Mouse (Mus musculus): ENCODE measurements at regions not wholly inside any gene's neighbourhood (a gene's known extent, or its start where the extent isn't known, plus 50 kb on each side); places are given as distances from the start of the nearest gene placed in this dataset.

DNA sequence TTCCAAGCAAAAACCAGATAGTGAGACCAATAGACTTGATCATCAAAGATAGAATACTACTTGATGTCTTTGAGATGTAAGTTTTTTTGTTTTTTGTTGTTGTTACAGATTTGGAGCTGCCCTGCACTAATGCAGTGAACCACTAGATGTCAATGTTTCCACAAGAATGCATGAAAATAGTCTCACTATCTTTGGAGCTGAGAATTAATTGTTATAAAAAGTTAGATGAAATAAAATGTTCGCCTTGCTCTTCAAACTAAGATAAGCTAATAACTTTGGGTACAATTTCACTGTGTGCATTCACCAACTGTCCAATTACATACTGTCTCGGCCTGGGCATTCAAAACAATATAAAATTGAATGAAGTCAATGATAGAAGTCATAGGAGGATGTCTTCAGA lies 223.2 kb upstream of the Agtr1b start:
- no peak for DNase-seq (ENCODE audit: low spot score in 2 of 2)

DNA sequence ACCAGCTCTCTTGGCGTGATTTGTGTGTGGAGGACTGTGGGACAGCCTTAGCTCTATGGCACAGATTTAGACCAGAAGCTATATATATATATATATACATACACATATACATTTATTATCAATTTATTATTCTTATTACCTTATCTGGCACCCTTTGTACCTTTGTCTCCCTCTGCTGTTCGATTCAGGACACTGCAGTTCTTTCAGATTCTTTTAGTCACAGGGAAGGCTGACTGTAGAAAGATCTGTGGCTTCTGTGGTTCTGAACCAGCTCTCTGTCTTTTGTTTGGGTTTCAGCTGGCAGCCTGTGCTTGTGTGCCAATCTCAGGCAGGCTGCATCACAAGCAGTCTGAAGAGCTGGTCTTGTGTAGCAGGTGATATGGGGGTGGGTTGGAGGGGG lies 184.6 kb upstream of the Agtr1b start:
- no peak for DNase-seq (ENCODE audit: low spot score in 2 of 2)

DNA sequence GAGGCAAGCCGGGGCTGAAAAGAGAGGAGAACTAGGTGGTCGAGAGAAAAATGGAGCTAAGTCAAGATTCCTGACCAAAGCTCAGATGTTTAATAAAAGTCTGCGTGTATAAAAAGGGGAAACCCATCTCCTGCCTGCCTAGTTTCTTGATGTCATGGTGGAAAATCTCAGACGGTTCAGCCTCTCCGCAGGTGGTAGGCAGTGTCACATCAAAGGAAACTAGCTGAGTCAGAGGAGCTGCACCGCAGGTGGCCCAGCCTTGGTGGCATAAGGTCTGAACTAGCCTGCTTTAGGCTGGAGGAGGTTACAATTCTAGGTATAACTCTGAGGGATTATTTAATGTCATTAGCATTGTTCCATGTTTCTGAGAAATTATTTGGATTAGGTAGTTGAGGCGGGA lies 177.0 kb upstream of the Agtr1b start:
- no peak for DNase-seq (ENCODE audit: low spot score in 2 of 2)

DNA sequence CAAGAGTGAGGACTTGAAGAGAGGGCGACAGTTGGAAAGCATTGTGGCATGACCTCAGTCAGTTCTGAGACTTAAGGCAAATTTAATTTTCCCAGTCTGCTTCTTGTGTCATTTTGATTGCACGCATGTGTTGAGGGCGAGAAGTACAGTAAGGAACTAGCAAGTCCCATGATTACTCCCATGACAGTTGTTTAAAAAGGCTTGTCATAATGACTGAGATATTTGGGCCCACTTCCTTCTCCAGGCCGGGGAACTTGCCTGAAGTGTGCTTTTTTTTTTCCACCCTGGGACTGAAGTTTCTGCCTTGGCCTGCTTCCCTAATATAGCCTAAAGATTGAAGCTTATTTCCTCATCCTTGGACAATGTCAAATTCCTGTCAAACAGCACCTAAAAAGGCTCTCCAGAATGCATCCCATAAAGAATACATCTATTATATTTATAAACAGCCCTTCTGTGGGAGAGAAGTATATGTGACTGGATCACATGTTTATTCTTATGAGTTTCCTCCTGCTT lies 171.6 kb upstream of the Agtr1b start:
- DNase-seq (ENCODE audit: low spot score in 2 of 2): no peak

DNA sequence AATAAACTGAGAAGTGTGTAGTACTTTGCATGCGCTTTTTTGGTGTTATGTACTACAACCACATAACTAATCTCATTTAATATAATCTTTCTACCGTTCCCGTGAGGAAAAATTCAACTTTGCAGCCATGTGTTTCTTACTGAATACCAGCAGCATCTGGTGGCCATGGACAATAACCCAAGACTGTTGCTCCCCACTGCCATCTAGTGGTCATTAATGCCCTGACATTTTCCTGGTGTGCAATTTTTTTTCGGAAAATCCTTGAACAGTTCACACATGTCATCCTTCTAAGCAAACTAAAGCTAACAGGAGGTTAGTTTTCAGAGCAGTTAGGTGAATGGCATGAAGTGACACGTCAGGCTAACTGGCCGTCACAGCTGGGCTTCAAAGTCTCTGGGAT lies 153.8 kb upstream of the Agtr1b start:
- no peak for DNase-seq (ENCODE audit: low spot score in 2 of 2)

DNA sequence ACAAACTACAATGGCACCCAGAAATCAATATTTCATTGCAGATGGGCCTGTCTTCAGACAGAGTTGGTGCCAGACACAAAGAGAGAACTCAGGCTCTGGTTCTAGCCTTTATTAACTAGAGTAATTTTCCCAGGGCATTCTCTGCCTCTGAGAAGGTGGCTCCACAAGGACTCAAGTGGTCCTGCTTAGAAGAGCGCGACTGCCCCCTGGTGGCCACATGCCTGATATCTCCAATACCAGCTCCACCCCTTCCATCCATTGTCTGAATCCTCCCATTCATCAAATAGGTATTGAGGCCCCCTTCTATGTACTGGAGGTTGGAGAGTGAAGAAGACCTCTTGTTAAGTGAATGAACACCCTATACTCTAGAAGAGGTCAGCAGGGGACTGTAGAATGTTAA lies 142.2 kb upstream of the Agtr1b start:
- DNase-seq (ENCODE audit: low spot score in 2 of 2): peak in 1 of 2 experiments; percentile 32

DNA sequence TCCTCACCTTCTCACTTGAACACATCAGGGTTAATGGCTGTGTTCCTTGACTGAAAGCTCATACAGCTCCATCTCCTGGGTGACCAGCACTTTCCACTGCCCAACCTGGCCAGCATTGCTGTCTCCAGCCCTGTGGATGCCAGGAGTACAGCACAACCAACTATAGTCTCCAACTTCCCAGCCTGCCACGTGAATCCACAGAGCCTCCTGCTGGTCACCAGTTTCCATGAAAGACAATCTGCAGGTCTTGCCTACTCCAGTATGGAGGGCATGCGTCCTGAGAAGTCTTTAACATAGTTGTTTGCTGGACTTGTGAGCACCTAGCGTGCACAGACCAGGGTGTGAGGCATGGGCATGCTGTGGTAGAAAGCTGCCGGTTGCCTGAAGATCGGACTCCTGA lies 138.6 kb upstream of the Agtr1b start:
- no peak for DNase-seq (ENCODE audit: low spot score in 2 of 2)
